Mouse (Mus musculus) bone marrow, adult 2 months (tissue): ENCODE measurements around the gene Arl6ip1.

Source experiments
- CTCF ChIP-seq: fragments of 200-500 bp; IDR thresholded peaks from 2 replicates; pipeline ENCODE4 v1.5.1; 2011; ENCODE audit warnings: low read length, control low read depth; ENCODE audit not compliant: control insufficient read depth, insufficient read depth
- POLR2A ChIP-seq: fragments of 200-500 bp; IDR thresholded peaks from 2 replicates; pipeline ENCODE4 v1.6.1; 2011; ENCODE audit warnings: low read depth, mild to moderate bottlenecking, control low read depth, low read length, borderline replicate concordance; ENCODE audit not compliant: control insufficient read depth

GRCm38 (mm10) chr7:118122235-118122634 lies 7.2 kb downstream of the Arl6ip1 start:
- TF ChIP-seq CTCF, result no peak
- TF ChIP-seq POLR2A, result no peak
